Mouse (Mus musculus): ENCODE results near the gene Coq4.
"Not testable (repeated sequence)": the region's sequence is repeated elsewhere in the genome, so short reads cannot be mapped to it uniquely, and the experiment has no call there.

Gene Coq4

DNA sequence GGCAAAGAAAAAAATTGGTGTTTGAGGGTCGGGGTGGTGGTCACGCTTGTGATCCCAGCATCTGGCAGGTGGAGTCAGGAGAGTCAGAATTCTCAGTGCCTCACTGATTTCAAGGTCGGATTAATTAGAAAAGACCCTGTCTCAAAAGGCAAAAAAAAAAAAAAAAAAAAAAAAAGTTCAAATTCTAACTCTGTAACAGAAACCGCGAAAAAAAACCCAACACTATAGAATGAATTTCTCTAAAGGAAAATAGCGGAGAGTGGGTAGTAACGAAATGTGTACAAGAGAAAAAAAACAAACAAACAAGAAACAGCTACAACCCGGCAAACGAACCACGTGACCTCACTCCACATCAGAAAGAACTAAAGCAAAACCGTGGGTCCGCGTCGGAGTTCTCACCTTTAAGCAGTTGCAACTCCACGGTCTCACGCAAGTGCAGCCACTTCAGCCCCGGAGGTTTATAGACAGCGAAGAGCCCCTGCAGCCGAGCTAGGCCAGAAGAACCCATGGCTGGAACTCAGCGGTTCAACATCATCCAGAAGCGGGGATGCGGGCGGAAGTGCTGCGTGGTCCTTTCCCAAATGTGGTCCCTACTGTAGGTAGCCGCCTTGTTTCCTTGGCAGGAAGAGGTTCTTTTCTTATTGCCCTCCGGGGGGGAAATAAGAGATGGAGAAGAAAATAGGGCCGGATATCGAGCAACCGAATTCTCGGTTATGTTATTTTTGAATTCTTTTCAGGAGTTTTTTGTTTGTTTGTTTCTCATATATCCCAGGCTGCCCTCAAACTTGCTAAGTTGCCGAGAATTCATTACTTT is at the start of gene Coq4:
Gene Coq4 (plus strand): TSS at position 390 of the 814 bp plus-strand sequence.
- peak; percentile 89 to 93 for DNase-seq

DNA sequence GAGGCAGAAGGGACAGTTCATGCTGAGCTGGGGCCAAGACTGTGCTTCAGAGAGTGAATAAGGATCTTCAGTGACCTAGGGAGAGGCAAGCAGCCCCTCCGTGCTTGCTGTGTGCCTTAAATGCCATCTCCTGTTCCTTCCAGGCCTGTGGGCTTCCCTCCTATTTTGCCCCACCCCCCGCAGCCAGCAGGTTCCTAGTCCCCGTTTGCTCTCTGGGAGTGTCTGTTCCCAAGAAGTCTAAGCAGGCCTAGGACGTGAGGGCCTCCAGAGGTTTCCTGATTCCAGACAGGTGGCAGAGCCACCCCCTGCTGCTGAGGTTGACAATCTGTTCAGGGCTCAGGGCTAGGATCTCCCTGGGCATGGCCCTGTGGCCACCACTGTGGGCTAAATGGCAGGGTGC is 48.5 kb upstream of the Coq4 start:
- DNase-seq: no peak

DNA sequence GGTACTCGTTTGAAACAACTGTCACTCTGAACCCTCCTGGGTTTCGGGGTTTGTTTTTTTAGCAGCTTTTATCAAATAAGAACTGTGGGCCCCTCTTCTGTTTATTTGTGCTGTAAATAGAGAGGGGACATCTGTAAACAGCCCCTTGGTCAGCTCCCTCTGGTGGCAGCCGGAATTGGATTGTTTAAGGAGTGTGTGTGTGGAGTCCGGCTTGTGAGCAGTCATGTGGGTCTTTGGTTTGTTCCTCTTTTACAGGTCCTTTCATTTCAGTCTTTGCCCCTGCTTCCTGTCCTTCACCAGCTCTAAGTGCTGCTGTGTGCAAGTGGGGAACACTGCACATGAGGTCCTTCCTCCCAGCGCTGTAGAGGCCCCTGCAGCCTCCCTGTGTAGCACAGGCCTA is 47.9 kb upstream of the Coq4 start:
- no peak for DNase-seq

- no peak for DNase-seq
Observed at GRCm38 (mm10) chr2:29741207-29741606, 46.1 kb upstream of the Coq4 start.

- DNase-seq: no peak
Observed at GRCm38 (mm10) chr2:29744256-29744655, 43.0 kb upstream of the Coq4 start.

DNA sequence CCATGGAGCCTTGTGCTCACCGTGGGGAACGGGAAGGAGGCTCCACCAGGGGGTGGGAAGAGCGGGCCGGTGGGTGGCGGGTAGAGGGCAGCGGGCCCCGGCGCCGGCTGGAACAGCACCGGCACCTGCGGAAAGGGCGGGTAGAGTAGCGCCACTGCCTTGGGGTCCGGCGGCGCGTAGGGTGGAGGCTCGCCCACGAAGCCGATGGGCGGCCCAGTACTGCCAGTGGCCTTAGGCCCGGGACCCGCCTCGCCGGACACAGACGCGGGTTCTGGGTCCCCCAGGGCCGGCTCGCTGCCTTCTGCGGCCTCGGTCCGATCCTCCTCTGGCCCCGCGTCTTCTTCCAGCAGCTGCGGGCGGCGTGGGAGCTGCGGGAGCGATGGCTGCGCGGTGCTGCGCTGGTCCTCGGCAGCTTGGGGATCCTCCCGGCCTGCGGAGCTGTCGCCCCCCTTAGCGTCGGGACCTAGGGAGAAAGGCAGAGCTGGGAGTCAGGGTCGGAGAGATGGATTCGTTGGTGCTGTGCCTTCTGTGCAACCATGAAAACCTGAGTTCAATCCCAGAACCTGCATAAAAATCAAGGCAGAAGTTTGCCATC is 40.0 kb upstream of the Coq4 start:
- no peak for DNase-seq

GRCm38 (mm10) chr2:29747852-29748251 is 39.4 kb upstream of the Coq4 start:
- DNase-seq: no peak

DNA sequence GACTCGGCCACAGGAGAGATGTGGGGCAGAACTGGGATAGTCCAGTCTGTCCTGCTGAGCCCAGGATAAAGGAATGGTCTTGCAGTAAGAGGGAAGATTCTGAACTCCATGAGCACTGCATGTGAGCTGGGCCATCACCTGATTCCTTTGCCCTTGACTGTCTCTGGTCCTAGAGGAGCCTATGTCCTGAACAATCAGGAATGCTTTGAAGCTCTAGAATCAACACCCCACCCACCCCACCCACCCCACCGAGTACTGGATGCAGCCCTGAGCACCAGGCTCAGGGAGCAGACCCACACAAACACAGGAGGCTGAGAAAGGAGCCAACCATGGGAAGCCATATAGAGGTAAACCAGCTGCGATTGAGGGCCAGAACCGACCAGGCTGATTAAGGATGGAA is 38.8 kb upstream of the Coq4 start:
- DNase-seq: no peak

- peak; percentile 40 to 62 for DNase-seq
Observed at GRCm38 (mm10) chr2:29751497-29751896, 35.8 kb upstream of the Coq4 start, which contains the start of gene Gm13420. Gm13420 (minus strand) TSS chr2:29751685.

- no peak for DNase-seq
Observed at GRCm38 (mm10) chr2:29752397-29752796, 34.9 kb upstream of the Coq4 start.

DNA sequence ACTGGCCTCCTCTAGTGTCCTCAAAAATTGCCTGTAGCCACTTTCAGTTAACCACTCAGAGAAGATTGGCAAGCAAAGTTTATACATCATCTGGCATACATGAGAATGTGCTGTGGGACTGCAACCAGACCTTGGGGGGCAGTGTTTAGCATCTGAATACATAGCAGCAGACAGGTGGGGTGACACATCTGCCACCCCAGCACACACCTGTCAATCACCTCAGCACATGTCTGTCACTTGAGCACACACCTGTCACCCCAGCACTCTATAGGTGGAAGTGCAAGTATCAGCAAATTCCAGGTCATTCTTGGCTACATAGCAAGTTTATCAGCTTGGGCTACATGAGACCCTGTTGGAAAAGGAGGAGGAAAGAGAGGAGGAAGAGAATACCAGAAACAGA is 31.6 kb upstream of the Coq4 start:
- no peak for DNase-seq

DNA sequence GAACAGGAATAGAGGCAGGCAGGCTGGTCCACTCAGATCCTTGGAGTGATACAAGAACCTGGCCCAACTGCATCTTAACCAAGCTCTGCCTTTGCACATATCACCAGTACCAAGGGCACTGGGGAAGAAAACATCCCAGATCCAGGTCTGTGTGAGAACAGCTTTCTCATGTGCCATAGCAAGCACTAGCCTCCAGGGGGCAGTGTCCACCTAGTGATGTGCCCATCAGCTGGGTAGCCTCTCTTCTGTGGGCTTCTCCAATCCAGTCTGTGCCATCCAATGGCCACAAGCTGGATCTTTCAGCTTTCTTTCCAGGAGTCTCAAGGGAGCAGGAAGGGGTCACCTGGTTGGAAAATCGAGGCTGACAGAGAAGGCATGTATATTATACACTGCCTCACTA is 22.5 kb upstream of the Coq4 start:
- peak; percentile 61 for DNase-seq

DNA sequence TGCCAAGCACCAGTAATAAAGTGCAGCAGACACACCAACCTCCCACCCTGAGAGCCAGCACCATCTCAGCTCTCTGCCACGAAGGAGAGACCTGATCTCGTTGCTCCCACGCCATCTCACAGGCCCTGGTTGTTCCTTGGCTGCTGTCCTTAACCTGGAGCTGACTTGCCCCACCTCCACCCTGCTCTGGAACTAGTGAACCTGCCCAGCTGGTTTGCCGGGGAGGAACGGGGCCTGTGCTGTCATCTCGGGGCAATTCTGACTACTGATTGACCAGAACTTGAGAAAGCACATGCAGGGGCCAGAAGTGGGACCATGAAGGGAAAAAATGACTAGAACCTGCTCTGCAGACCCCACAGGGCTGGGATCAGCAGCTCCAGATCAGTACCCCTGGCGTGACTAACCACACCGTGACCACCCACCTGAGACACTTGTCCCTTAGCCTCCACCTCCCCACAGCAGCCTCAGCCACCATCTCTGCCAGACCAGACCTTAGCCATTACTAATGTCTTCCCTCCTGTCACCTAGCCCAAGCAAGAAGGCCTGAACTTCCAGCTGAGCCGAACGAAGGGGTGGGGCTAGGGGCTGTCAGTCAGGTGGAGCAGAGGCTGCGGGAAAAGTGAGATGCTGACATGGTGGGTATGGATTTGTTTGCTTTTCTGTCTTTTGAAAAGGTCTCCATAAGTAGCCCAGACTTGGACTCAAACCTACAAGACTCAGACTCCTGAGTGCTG is 19.1 kb upstream of the Coq4 start:
- DNase-seq: peak; percentile 52 to 66

- DNase-seq: no peak
Observed at GRCm38 (mm10) chr2:29768901-29769300, 18.4 kb upstream of the Coq4 start.

DNA sequence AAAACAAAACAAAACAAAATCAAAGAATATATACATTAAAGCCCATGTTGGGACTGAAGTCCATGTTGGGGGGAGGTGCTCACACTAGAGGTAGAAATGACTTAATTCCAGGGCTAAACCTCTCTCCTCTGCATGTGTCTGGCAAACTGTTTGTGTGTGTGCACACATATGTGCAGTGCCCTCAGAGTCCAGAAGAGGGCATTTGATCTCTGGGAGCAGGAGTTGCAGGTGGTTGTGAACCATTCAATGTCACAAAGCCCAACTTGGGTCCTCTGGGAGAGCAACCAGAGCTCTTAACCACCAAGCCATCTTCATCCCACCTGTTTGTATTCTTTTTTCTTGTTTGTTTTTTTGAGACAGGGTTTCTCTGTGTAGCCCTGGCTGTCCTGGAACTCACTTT is 17.1 kb upstream of the Coq4 start:
- DNase-seq: no peak

- no peak for DNase-seq
Observed at GRCm38 (mm10) chr2:29771611-29772461, 15.5 kb upstream of the Coq4 start.

DNA sequence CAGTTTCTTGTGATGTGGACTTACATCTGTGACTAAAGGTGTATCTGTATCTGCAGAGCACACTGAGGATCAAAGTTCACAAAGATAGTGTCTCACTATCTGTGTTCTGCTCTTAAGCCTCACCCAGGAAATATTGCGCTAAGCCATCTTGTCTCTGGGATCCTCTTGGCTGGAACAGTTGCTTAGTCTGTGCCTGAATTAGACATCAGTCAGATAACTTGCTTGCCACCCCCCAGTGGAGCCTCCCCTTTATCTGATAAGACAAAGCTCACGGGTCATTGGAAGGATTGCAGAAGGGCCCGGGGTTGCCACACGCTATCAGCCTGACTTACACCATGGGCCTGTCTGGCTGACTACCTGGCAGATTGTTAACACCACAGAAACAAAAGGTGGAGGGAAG is 14.0 kb upstream of the Coq4 start:
- DNase-seq: no peak

GRCm38 (mm10) chr2:29781256-29781655 is 6.0 kb upstream of the Coq4 start:
- DNase-seq: not testable (repeated sequence)

GRCm38 (mm10) chr2:29784290-29784689 is 3.0 kb upstream of the Coq4 start:
- DNase-seq: peak in 1 of 2 experiments; percentile 17

GRCm38 (mm10) chr2:29787937-29788681 is 816 bp downstream of the Coq4 start, which contains the start of gene Trub2:
Trub2 (minus strand) TSS chr2:29788502.
- DNase-seq: peak; percentile 85 to 88

DNA sequence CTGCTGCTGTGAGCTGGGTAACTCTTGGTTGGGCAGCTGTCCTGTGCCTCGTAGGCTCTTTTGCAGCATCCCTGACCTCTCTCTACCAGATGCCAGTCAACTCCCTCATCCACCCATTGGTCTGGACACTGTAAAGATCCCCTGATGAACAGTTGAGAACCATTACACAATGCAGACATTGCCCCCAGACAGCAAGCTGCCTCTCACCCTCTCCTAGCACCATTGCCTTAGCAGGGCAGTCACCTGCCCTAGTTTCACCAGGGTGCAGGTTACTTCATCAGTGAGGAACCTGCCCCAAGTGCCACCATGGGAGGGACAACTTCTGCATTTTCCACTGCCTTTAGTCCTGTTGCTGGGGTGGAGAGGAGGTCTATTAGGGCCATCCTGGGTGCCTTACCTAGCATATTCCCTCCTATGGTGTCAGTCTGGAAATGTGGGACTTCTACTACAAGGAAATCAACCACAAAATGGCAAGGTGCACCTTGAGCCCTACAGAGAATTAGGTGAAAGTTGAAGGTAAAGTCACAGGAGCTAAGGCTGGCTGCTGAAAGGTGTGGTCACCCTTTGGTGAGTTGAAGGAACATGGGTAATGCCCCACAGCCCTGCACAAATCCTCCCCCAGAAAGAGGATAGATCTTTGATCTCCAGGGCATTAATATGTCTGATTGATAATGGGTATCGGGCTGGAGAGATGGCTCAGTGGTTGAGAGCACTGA is 5.6 kb downstream of the Coq4 start:
- no peak for DNase-seq

Data from lung, adult 18-20 months (tissue).